Mouse (Mus musculus): ENCODE results near the gene Tle3.
A peak's percentile ranks its signal among the peaks of the same experiment; 100 is the strongest.

The Tle3 gene

DNA sequence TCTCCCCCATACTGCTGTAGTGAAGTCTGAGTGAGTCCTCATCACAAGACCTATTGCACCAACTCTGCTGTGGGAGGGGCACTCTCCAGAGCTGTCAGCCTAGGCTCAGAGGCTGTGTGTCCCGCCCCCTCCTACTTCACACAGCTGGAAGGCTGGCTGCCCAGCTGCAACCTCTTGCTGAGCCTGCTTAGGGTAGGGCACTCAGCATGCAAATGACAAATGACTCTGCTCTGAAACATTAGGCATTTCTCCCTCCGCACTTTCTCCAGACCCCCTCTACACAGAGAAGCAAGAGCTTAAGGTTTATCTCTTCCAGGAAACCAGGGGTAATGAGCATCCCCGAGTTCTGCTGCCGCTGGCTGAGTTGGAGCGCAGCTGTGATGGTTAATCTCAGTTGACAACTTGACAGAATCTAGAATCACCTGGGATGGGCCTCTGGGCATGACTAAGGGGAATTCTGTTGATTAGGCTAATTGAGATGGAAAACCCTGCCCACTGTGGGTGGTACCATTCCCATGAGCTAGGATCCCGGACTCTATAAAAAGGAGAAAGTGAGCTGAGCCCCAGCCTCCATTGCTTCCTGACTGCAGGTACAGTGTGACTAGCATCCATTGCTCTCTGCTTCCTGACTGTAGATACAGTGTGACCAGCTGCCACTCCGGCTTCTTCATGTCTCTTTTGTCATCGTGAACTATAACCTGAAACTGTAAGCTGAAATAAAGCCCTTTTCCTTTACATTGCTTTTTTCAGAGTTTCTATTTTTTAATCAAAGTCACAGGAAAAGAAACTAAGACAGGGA, 63.2 kb downstream of the Tle3 start:
- peak; percentile 45 to 50 for DNase-seq (ENCODE audit: low spot score in 2 of 2)

DNA sequence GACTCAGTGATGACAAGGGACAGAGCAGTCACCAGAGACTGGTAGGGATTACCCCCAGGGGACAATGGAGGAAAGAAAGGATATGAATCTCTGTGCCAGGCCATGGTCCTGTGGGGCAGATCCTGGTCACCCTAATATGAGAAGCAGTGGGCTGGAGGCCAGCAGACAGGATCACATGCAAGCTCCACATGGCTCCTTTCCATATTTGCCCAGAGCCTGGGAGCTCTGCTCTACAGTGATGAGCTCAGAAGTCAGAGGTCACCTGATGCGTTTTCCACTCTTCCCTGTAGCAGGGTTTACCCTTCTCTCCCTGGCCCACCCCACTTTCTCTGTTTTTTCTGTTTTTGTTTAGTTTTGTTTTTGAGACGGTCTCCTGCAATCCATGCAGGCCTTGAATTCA, 63.9 kb downstream of the Tle3 start:
- no peak for DNase-seq (ENCODE audit: low spot score in 2 of 2)

DNA sequence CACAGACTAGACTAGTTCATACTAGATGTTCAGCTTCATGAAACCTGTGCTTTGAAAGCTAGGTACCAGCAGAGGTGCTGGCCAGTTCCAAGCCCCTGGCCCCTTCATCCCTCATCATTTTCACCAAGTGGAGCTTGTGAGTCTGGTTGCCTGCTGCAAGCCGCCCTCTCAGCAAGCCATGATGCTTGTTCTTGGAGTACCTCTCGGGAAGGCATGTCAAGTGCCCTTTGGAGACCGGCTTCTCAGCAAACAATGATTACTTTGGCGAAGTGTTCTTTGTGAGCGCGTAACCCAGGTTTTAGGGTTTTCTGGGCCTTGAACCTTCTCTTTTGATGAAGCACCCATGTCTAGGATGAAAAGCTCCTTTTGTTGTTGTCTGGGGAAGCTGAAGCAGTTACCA, 64.6 kb downstream of the Tle3 start:
- no peak for DNase-seq (ENCODE audit: low spot score in 2 of 2)

DNA sequence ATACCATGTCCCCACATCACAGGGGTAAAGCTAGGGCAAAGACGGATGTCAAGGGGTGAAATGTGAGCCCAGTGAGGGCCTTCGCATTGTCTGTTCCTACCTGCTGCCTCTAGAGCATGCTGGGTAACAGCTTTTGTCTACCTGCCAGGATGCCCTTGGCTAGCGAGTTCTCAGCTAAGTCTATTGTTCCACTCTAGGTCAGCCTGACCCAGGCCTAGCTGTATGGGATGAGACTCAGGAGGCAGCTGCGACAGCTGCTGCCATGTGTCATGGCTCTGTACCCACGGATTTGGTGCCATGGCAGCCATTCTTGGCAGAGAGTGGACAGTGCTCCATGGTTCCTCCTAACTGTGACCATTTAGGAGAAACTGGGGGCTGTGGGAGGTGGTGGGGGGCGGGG, 66.9 kb downstream of the Tle3 start:
- DNase-seq (ENCODE audit: low spot score in 2 of 2), result no peak

DNA sequence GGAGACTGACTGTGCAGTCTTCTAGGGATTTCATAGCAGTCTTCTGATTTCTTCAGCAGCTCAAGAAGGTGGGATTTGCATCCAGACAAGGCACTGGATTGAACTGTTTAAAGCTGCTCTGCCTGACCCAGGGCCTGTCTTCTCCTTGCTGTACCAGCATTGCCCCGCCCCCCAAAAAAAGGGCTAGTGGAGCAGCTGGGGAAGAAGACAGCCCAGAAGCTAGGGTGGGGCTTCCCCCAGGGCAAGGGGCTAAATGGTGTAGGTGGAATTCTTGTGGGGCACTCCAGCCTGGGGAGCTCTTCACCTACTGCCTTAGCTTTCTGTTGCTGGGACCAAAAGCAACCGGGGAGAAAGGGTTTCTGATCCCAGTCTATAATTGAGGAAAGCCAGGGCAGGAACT, 67.8 kb downstream of the Tle3 start:
- DNase-seq (ENCODE audit: low spot score in 2 of 2), result no peak

DNA sequence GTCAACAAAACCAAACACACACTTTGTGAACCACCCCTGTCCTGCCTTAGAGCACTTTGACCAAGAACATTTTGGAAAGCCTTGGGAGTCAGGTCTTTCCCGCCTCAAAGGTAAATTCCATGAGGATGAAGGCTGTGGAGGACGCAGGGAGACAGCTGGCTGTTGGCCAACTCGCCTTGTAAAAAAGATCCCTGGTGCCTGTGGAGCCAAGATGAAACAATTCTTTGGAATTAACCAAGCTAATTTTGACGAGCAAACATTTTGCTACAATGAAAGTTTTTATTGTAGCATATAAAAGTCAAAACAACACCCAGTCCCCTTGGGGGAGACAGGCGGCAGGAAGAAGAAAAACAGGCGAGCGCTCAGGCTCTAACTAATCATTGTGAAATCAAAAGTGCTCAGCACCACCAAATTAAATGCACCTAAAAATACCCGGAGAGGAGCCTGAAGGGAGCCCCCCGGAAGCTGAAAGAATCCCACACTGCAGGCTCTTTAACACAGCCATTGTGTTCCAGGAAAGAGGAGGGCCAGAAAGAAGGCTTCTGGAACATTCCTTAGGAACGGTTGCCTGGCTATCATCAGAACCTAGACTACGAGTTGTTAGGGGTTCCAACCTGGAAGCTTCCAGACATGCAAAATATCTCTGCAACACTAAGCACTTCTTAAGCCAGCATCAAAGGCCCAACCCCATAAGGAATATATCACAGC, 69.2 kb downstream of the Tle3 start:
- no peak for DNase-seq (ENCODE audit: low spot score in 2 of 2)

DNA sequence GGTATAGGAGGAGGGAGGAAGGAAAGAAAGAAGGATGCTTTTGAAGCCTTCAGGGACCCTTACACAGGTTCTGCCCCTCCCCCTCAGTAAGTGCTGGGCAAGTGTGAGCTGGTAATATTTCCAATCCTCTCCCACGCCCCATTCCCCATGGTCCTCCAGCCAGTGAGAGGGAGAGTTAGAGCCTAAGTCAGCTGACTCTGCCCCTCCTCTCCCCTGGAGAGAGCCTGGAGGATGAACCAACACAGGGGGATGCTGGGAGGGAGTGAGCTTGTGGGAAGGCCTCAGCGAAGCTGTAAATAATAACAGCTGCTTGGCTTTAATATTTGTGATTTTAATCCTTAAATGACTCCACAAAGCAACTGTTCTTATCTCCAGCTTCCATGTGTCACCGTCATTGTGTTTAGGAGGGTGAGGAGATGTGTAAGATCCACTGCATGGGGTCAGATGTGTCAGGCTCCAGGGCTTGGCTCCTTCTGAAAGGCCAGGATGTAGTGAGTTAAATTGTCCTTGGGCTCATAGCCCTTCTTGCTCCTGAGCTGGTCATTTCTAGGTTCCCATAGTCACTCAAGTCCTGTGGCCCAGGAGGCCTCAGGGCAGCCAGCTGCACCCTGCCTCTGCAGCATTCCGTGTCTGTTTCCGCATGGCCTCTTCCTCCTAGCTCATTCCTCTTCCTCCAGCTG, 70.9 kb downstream of the Tle3 start:
- no peak for DNase-seq (ENCODE audit: low spot score in 2 of 2)

DNA sequence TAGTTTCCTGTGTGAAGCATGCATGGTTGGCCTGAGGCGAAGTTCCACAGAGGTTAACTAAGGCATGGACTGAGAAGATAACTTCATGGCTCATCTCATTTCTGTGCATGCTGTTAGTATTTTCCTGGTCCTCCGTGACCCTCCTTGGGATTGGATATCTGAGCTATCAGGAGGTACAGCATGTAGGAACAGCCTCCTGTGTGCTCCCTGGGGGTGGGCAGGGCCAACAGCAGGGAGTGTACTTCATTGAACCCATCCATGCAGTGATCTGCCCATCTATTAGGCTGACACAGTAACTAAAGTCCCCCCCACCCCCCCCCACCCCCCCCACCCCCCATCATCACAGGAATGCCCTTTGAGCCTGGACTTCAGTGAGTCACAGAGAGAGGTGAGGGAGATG, 73.0 kb downstream of the Tle3 start:
- DNase-seq (ENCODE audit: low spot score in 2 of 2), result no peak

DNA sequence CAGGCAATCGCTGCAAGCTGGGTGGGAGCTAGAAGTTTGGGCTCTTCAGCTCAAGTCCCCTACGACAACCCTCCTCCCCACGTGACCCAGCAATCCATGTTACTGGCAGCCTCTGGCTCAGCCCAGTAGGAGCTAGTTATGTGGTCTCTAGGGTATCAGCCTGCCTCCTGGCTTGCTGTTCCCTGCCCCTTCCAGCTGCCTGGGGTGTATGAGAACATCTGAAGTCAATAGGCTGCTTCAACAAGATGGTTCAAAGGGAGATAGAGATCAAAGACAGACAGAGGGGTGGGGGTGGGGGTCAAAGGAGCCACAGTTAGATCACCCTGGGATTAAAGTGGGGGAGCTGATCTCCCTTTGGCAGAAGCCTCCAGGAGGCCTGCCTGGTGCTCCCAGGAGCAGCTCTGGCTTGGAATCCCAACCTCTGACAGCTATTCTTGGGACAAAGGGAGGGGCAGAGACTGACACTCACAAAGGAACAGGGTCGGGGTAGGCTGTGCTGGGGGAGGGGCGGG, 73.6 kb downstream of the Tle3 start:
- DNase-seq (ENCODE audit: low spot score in 2 of 2), result no peak

DNA sequence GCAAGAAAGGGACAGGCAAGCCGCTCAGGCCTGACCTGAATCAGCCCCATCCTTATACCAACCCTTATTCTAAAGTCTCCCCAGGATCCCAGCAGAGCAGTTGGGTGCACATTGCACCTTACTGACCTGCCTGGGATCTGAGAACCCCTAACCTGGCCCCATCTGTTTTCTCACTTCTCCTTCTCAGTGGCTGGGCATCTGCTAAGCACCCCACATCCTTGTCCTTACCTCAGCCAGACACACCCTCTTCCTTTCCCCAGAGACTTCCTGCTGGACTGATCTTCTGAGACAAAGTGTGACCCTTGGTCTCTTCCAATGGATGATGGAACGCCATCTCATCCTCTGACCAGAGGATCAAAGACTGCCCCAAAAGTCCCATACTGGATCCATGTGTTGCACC, 74.8 kb downstream of the Tle3 start:
- DNase-seq (ENCODE audit: low spot score in 2 of 2), result no peak

DNA sequence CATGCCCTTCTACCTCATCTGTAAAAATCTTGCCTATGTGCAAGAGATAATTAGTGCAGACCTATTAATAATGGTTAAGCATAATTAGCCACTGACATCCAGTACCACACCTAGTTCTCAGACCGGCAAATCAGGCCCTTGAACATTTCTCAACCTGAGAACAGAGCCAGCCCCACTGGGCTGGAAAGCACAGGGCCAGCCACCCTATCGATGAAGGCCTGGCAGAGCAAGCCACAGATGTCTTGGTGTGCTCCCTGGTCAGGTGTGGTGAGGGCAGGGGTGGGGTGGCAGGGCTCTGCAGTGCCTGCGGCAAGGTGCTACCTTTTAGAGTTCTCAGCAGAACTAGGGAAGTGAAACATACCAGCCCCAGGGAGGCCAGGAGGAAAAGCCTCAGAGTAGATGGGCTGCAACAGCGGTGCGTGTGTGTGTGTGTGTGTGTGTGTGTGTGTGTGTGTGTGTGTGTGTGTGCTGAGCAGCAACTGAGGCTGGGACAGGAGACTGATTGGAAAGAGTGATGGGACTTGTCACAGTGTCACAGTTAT, 77.3 kb downstream of the Tle3 start:
- DNase-seq (ENCODE audit: low spot score in 2 of 2), result no peak

DNA sequence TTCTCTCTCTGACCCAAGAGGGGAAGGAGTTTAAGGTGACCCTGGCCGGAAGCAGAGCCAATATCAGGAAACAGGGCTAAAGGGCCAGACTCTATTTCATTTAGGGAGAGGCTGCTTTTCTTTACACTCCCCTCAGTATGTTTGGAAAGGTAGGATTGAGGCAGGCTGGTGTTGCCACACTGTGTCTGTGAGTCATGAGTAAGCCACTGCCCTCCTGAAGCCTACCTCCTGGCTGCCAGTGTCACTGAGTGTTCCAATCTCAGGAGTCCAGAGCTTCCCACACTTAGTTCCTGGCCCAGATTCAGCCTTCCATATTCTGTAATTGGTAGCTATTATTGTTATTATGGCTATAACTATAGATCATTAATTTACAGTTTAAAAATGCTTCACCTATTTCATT, 79.9 kb downstream of the Tle3 start:
- no peak for DNase-seq (ENCODE audit: low spot score in 2 of 2)

DNA sequence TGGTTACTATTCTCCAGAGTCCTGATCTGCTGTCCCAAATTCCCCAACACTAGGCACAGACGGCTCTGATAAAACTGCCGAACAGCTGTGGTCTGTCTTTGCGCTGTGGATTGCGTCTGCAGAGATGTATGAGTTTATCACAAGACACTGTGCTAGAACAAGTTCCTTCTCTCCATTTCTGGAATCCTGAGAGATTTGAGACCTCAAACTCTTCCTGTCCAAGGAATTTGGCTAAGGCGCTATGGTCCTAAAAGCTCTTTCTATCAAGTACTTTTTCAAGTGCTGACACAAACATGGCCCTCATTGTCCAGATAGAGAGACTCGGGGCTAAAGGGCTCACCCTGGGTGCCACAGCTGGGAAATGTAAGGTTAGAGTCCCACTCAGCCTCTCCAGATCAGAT, 83.7 kb downstream of the Tle3 start:
- no peak for DNase-seq (ENCODE audit: low spot score in 2 of 2)

DNA sequence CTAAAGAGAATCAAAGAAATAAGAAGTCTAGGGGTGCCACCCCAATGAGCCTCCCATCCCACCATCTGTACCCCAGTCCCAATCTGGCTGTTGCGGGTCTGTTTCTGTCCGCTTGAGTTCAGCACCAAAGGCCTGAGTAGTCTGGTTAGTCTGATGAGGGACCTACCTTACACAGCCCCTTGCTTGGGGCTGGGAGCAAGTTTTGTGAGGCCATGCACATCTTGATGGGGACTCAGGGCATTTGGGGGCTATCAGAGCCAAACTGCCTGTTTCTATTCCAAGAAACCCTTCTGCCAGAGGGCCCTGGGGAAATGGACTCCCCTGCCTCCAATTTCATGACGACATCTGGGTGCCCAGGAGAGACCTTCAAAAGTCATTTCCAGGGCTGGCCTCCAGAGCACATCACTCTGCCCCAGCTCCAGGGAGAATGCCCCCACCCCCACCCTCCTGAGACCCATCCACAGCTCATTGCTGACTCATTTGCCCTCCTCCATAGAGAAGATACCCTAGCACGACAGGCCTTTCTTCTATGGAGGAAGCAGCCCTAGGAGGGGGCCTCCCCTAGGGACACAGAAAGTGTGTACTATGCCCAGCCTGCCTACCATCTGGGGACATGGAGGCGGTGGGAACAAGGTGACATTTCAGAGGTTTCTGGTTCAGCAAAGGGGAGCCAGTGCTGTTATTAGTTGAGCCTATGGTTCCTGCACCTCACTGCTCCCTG, 84.4 kb downstream of the Tle3 start:
- no peak for DNase-seq (ENCODE audit: low spot score in 2 of 2)

DNA sequence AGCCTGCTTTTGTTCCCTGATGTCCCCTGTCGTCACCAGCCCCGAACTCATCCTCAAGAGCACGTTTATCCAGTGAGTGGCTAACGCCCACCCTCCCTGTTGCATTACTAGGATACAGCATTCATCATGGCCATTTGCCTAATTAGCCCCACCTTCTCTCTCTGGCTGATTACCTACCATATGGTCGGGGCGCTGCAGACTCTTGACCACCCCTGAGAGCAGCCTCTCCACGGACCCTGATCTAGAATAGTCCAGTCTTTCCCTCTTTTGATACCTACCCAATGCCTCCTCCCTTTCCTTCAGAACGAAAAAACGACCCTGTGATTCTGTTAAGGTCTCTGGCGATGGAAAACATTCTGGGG, 85.0 kb downstream of the Tle3 start:
- no peak for DNase-seq (ENCODE audit: low spot score in 2 of 2)

DNA sequence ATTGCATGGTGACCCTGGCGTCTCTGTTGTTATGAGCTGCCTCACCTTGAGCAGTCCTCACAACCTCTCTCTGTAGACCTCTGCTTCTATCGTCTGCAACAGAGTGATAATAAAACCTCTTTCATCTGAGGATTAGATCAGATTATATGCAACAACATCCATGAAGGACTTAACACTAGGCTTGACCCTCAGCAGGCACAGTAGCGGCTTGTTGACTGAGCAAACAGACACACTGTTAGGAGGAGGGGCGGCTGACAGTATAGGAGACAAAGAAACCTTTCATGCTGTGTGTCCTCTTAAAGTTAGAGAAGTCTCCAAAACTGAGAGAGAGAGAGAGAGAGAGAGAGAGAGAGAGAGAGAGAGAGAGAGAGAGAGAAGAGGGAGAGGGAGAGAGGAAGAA, 89.7 kb downstream of the Tle3 start:
- DNase-seq (ENCODE audit: low spot score in 2 of 2), result no peak

DNA sequence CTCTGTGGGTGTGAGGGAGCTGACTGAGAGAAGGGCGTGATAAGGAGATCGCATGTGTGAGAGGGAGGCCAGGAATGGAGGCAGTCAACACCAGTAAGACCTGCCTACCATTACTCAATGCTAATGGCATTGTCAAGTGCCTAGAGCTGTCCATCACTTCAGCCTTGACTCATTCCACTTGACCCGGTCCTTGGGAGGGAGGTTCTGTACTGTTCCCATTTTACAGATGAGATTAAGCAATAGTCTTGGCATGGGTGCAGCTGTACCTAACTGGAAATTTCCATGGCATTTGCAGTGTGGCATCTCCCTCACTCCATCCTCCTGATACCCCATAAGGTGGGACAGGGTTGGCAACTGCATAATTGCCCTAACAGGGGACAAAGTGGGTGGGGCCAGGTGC, 95.3 kb downstream of the Tle3 start:
- DNase-seq (ENCODE audit: low spot score in 2 of 2), result no peak

All from thymus, postnatal 10 days (tissue).